Mouse (Mus musculus) leukemia stem cell, adult 10-12 weeks (primary cell): ENCODE data around the gene Mdga2. TPM values are rescaled to one million over a fixed set of nuclear protein-coding genes. Genes with fewer than 3 reads are reported as not detected.

Experiments used
- polyA plus RNA-seq: library from polyadenylated mRNA; stranded (reverse); fragments of >175 nt; gene quantifications from 2 replicates; pipeline ENCODE4 v1.2.3, GENCODE M21; 2012; ENCODE audit warnings: low replicate concordance

The Mdga2 gene
- polyA plus RNA-seq, result 0.10 TPM in 1 of 2 replicates, not detected in the other

DNA sequence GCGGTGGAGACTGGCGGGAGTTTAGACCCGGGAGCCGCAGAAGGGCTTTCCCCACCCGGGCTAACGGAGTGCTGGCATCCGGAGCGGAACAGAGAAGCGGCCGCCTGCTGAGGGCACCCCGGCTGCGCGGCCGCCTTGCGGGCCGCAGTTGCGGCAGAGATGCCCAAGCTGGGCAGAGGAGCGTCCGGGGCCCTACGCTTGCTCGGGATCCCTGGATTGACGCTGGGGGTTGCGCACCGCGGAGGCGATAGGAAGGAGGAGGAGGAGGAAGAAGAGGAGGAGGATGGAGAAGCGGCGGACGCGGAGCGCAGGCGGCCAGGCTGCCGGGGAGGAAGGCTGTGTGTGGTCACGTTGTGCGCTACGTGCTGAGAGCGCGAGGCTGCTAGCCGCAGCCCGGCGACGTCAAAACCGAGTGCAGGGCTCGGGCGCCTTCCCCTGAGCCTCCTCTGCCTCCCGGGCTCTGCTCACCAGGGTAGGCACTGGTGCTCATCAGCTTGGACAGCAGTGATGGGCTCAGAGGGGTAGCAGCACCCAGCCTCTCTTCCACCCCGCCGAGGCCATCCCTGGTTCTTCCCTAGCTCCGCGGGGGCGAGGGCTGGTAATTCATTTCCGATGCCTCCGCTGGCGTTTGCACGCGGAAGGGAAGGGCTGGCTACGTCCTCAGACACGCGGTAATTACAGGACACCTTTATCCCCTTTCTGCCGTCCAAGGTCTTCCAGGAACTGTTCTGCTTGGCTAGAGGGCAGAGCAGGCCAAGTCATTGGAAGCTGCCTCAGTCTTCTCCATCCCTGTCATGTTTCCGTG is at the start of gene Mdga2:
TSS of gene Mdga2 (minus strand) at position 329 of the 805 bp plus-strand sequence.

